Comparison of ENCODE assay signal across 10 mouse cellular contexts in the genomic region with DNA sequence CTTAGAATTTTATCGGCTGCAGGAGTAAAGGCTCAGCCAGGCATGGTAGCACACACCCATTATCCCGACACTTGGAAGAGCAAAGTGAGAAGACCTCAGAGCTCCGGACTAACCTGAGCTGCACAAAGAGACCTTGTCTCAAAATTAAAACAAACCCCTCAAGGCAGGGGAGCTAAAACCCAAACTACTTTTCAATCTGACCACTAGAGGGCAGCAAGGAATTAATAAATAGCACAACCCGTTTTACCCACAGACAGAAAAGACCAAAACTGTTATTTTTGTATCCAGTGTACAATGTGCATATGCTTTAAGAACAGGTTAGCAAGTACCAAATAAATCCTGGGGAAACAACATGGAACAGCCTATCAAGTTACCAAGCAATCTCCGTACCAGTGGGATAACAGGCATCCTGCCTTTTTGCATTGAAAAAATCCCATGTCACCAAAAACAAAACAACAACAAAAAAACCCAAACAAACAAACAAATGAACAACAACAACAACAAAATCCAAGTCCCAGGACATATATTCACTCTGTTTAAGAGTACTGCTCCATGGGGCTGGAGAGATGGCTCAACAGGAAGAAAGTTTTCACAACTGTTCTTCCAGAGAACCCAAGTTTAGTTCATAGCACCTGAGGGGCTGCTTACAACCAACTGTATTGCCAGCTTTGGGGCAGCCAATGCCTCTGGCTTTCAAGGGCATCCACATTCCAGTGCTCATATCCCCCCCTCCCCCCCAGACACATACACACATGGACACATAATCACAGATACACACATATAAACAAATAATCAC. TPM values are rescaled to one million over a fixed set of nuclear protein-coding genes. Genes with fewer than 3 reads are reported as not detected.
DNase-seq lines count a peak whose midpoint lies in the region; ATAC-seq lines count a peak whose summit lies in the region.
"Had no signal": no experiment of that assay in that cellular context is flagged by ENCODE, and none has a peak within 500 bp of the region (broad histone marks: within the 10 kb centered on the region; RNA-seq: fewer than 3 reads in every experiment).

No protein-coding gene starts in this region.

- 43% methylated on average over 5 of the region's 5 CpGs for WGBS in heart, embryonic 11.5 days (ENCODE audit: insufficient replicate concordance)

- H3K4me2 ChIP-seq in heart, embryonic 11.5 days: no peak overlapping the region

- no peaks in the 10 kb centered on the region for H3K36me3 ChIP-seq in heart, embryonic 11.5 days (ENCODE audit: control insufficient read depth, insufficient read depth, low read length)

- H3K9me3 ChIP-seq in heart, embryonic 11.5 days (replicated peaks; ENCODE audit: control insufficient read depth, low read length): no peaks in the 10 kb centered on the region

- H3K4me3 ChIP-seq in heart, embryonic 11.5 days (ENCODE audit: low read depth, low read length): no peak overlapping the region
- H3K4me3 ChIP-seq: erythroblast, embryonic 14.5 days; myocyte had no signal

- H3K4me1 ChIP-seq in heart, embryonic 11.5 days (ENCODE audit: control insufficient read depth, insufficient read depth, low read length): no peaks in the 10 kb centered on the region

- no peak overlapping the region for H3K27ac ChIP-seq in heart, embryonic 11.5 days (ENCODE audit: low read depth, low read length)

- no peak overlapping the region for H3K9ac ChIP-seq in heart, embryonic 11.5 days (ENCODE audit: low read depth, low read length)

- no peak for ATAC-seq in heart, embryonic 11.5 days (replicated peaks; ENCODE audit: insufficient number of reproducible peaks, low FRiP score, low TSS enrichment)

- DNase-seq in heart, postnatal 10 days: peak; percentile 21 to 39
- DNase-seq in 416B (ENCODE audit: low read depth): peak; percentile 56
- DNase-seq in Muller cell, postnatal 12 days (ENCODE audit: inconsistent ontology term): peak; percentile 22
- peak; percentile 22 for DNase-seq in embryo, embryonic 9.5 days (ENCODE audit: extremely low spot score)
- peak; percentile 56 for DNase-seq in lung, postnatal 36 days
- no peak for DNase-seq in right cerebral cortex, postnatal 25 days
- DNase-seq in spleen, postnatal 10 days (ENCODE audit: low spot score in 2 of 2): no peak

- H3K27me3 ChIP-seq in heart, embryonic 11.5 days (ENCODE audit: control insufficient read depth, insufficient read depth, low read length): no peaks in the 10 kb centered on the region

- intact Hi-C loops in heart, postnatal 10 days (cut with DNase I): loop anchor here (2.0 to 5.0 kb wide), 7 partner anchors 56 to 1374 kb away; no protein-coding TSS in a partner anchor

RNA-seq across cellular contexts. Expression of a gene that starts 53.1 kb away (rescaled TPM):
- total RNA-seq in heart, postnatal 10 days (2021): 1 to 10 TPM; 5.5 to 6.7 TPM
- 20.5 and 20.7 TPM in 2 replicates for polyA plus RNA-seq in heart, embryonic 11.5 days (2014; fragmentation: Nextera tagmentation; extraction: Ambion mirVana)
- polyA plus RNA-seq: erythroblast, embryonic 14.5 days; myocyte had no signal

Comparison
In these comparisons a context has a peak if more than half of its experiments do, and no peak if none do; other contexts are left out.
1. DNase-seq: peak in heart, postnatal 10 days (2 of 2), 416B (single experiment), Muller cell, postnatal 12 days (single experiment), embryo, embryonic 9.5 days (single experiment) and lung, postnatal 36 days (single experiment); none in right cerebral cortex, postnatal 25 days (single experiment) and spleen, postnatal 10 days (0 of 2).